Mouse (Mus musculus): ENCODE data around the gene Gss.

DNA sequence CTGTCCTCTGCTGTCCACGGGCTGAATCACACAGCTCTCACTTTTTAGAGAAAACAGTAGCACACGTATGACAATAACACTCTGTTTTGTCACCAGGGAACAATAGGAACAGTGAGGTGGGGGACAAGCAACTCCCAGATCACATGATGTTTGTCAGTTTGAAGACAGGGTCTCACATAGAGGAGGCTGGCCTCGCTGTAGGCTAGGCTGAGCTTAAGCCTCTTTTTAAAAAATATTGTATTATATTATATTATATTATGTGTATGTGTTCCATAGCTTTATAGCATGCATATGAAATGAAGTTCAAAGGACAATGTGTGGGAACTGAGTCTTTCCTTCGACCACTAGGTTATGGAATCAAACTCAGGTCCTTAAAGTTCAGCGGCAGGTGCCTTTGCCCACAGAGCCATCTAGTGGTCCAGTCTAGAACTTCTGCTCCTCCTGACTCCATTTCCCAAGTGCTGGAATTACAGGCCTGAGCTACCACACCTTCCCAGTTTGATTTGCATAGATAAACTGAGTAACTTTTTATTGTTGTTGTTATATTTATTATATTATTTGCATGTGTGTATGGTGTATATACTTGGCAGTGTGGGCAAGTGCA lies 8.6 kb downstream of the Gss start:
- TF ChIP-seq POLR2A (IDR thresholded peaks at IDR 0.05; ENCODE audit: control insufficient read depth, extremely low read depth, insufficient read depth, low read length, poor library complexity) (no peak), CTCF (IDR thresholded peaks at IDR 0.05; ENCODE audit: borderline replicate concordance, control insufficient read depth, extremely low read depth, insufficient read depth, low read length, poor library complexity) (no peak)
